Mouse (Mus musculus): Measurements from ENCODE around the gene Slc16a5. TPM values are rescaled to one million over a fixed set of nuclear protein-coding genes. Genes with fewer than 3 reads are reported as not detected.

Gene Slc16a5
- polyA plus RNA-seq (2016; fragmentation: Nextera tagmentation; extraction: Ambion mirVana) = 0.20 and 0.30 TPM in 2 replicates

GRCm38 (mm10) chr11:115462243-115462891 is at the start of gene Slc16a5:
Gene Slc16a5, plus strand, starts transcription at chr11:115462474.
- H3K27ac ChIP-seq (replicated peaks) = no peak within 1 kb of the TSS
- H3K4me1 ChIP-seq = no peaks in the 10 kb centered on the region; the same call in 1 of the 2 replicates
- H3K4me2 ChIP-seq (replicated peaks) = no peak within 1 kb of the TSS
- no peak for ATAC-seq (ENCODE audit: low FRiP score, low read depth)
- no peaks in the 10 kb centered on the region for H3K36me3 ChIP-seq
- WGBS = 82% methylated on average over 16 of the region's 16 CpGs
- H3K9me3 ChIP-seq = no peaks in the 10 kb centered on the region
- H3K9ac ChIP-seq (replicated peaks) = no peak within 1 kb of the TSS
- no peaks in the 10 kb centered on the region; the same call in 1 of the 2 replicates for H3K27me3 ChIP-seq
- H3K4me3 ChIP-seq = no peak within 1 kb of the TSS

GRCm38 (mm10) chr11:115419531-115420237 is 42.6 kb upstream of the Slc16a5 start, which contains the start of the genes Atp5h and Kctd2:
Gene Atp5h, minus strand, starts transcription at chr11:115419962.
Gene Kctd2, plus strand, starts transcription at chr11:115420128.
- Histone ChIP-seq H3K27me3 (no peaks in the 10 kb centered on the region), H3K27ac (replicated peaks) (peak within 1 kb of the TSS; percentile 76), H3K4me1 (peaks cover 30% of the 10 kb centered on the region), H3K36me3 (peaks cover 40% of the 10 kb centered on the region), H3K9ac (replicated peaks) (peak within 1 kb of the TSS; percentile 87), H3K4me2 (replicated peaks) (peak within 1 kb of the TSS; percentile 98), H3K9me3 (no peaks in the 10 kb centered on the region), H3K4me3 (peak within 1 kb of the TSS; percentile 62)
- ATAC-seq (ENCODE audit: low FRiP score, low read depth) = peak; percentile 98
- under 1% methylated on average over 40 of the region's 56 CpGs for WGBS

GRCm38 (mm10) chr11:115420336-115421190 is 41.7 kb upstream of the Slc16a5 start:
- Histone ChIP-seq H3K9ac (replicated peaks) (peak overlapping the region; percentile 87), H3K9me3 (no peaks in the 10 kb centered on the region), H3K4me1 (peaks cover 30% of the 10 kb centered on the region), H3K4me2 (replicated peaks) (peak overlapping the region; percentile 98), H3K36me3 (peaks cover 42% of the 10 kb centered on the region), H3K27me3 (no peaks in the 10 kb centered on the region), H3K4me3 (peak overlapping the region; percentile 62), H3K27ac (replicated peaks) (peak overlapping the region; percentile 76)
- peak; percentile 1 for ATAC-seq (ENCODE audit: low FRiP score, low read depth)
- 4% methylated on average over 44 of the region's 45 CpGs for WGBS

- H3K36me3 ChIP-seq = peaks cover 42% of the 10 kb centered on the region
- ATAC-seq (ENCODE audit: low FRiP score, low read depth) = no peak
- H3K27me3 ChIP-seq = no peaks in the 10 kb centered on the region
- H3K4me1 ChIP-seq = peaks cover 30% of the 10 kb centered on the region
- no peak overlapping the region for H3K27ac ChIP-seq (replicated peaks)
- 72% methylated on average over 1 of the region's 1 CpGs for WGBS
- no peaks in the 10 kb centered on the region for H3K9me3 ChIP-seq
- H3K4me3 ChIP-seq = peak overlapping the region; percentile 62
- peak overlapping the region; percentile 87 for H3K9ac ChIP-seq (replicated peaks)
- H3K4me2 ChIP-seq (replicated peaks) = peak overlapping the region; percentile 98
These were observed 40.9 kb upstream of the Slc16a5 start for GRCm38 (mm10) chr11:115421328-115421727.

- Histone ChIP-seq H3K27me3 (no peaks in the 10 kb centered on the region), H3K4me2 (replicated peaks) (peak overlapping the region; percentile 98; the same call in 1 of the 2 replicates), H3K27ac (replicated peaks) (no peak overlapping the region), H3K9me3 (no peaks in the 10 kb centered on the region), H3K9ac (replicated peaks) (no peak overlapping the region), H3K36me3 (peaks cover 38% of the 10 kb centered on the region), H3K4me3 (no peak overlapping the region), H3K4me1 (peaks cover 30% of the 10 kb centered on the region)
- no peak for ATAC-seq (ENCODE audit: low FRiP score, low read depth)
- 88% methylated on average over 16 of the region's 16 CpGs for WGBS
These were observed 40.3 kb upstream of the Slc16a5 start for GRCm38 (mm10) chr11:115421972-115422371.

GRCm38 (mm10) chr11:115423091-115423490 is 39.2 kb upstream of the Slc16a5 start:
- Histone ChIP-seq H3K9ac (replicated peaks) (no peak overlapping the region), H3K27me3 (no peaks in the 10 kb centered on the region), H3K4me2 (replicated peaks) (no peak overlapping the region), H3K36me3 (peaks cover 33% of the 10 kb centered on the region), H3K4me3 (no peak overlapping the region), H3K4me1 (peaks cover 36% of the 10 kb centered on the region), H3K27ac (replicated peaks) (no peak overlapping the region), H3K9me3 (no peaks in the 10 kb centered on the region)
- no peak for ATAC-seq (ENCODE audit: low FRiP score, low read depth)
- 96% methylated on average over 3 of the region's 3 CpGs for WGBS

- Histone ChIP-seq H3K9ac (replicated peaks) (no peak overlapping the region), H3K27me3 (no peaks in the 10 kb centered on the region), H3K4me1 (peaks cover 25% of the 10 kb centered on the region), H3K4me2 (replicated peaks) (no peak overlapping the region), H3K9me3 (no peaks in the 10 kb centered on the region), H3K36me3 (peaks cover 37% of the 10 kb centered on the region), H3K27ac (replicated peaks) (no peak overlapping the region), H3K4me3 (no peak overlapping the region)
- ATAC-seq (ENCODE audit: low FRiP score, low read depth) = no peak
- 92% methylated on average over 7 of the region's 7 CpGs for WGBS
These were observed 37.6 kb upstream of the Slc16a5 start for GRCm38 (mm10) chr11:115424666-115425065.

- WGBS = 92% methylated on average over 6 of the region's 6 CpGs
- Histone ChIP-seq H3K27ac (replicated peaks) (no peak overlapping the region), H3K4me1 (peaks cover 24% of the 10 kb centered on the region), H3K9me3 (no peaks in the 10 kb centered on the region), H3K4me3 (no peak overlapping the region), H3K4me2 (replicated peaks) (no peak overlapping the region), H3K9ac (replicated peaks) (no peak overlapping the region), H3K36me3 (peaks cover 47% of the 10 kb centered on the region), H3K27me3 (no peaks in the 10 kb centered on the region)
- ATAC-seq (ENCODE audit: low FRiP score, low read depth) = no peak
These were observed 36.6 kb upstream of the Slc16a5 start for GRCm38 (mm10) chr11:115425671-115426070.

GRCm38 (mm10) chr11:115427482-115428331 is 34.6 kb upstream of the Slc16a5 start:
- Histone ChIP-seq H3K36me3 (peaks cover 67% of the 10 kb centered on the region), H3K27me3 (no peaks in the 10 kb centered on the region), H3K4me3 (0 out of 2 replicates have a peak overlapping the region, but pooled peaks have one; percentile 1), H3K9ac (replicated peaks) (peak overlapping the region; percentile 15; the same call in 1 of the 2 replicates), H3K9me3 (no peaks in the 10 kb centered on the region), H3K4me2 (replicated peaks) (peak overlapping the region; percentile 24), H3K4me1 (peaks cover 10% of the 10 kb centered on the region), H3K27ac (replicated peaks) (peak overlapping the region; percentile 22)
- peak; percentile 73 for ATAC-seq (ENCODE audit: low FRiP score, low read depth)
- WGBS = 32% methylated on average over 20 of the region's 20 CpGs

- 85% methylated on average over 7 of the region's 7 CpGs for WGBS
- no peak for ATAC-seq (ENCODE audit: low FRiP score, low read depth)
- no peaks in the 10 kb centered on the region for H3K9me3 ChIP-seq
- peaks cover 69% of the 10 kb centered on the region for H3K36me3 ChIP-seq
- H3K27me3 ChIP-seq = no peaks in the 10 kb centered on the region
- no peak overlapping the region for H3K9ac ChIP-seq (replicated peaks)
- H3K4me1 ChIP-seq = peaks cover 10% of the 10 kb centered on the region
- no peak overlapping the region for H3K4me3 ChIP-seq
- no peak overlapping the region for H3K27ac ChIP-seq (replicated peaks)
- H3K4me2 ChIP-seq (replicated peaks) = no peak overlapping the region
These were observed 33.0 kb upstream of the Slc16a5 start for GRCm38 (mm10) chr11:115429307-115429706.

GRCm38 (mm10) chr11:115430561-115430960 is 31.7 kb upstream of the Slc16a5 start:
- Histone ChIP-seq H3K27me3 (peaks cover 9% of the 10 kb centered on the region; the same call in 1 of the 2 replicates), H3K4me2 (replicated peaks) (no peak overlapping the region), H3K27ac (replicated peaks) (no peak overlapping the region), H3K9me3 (no peaks in the 10 kb centered on the region), H3K4me3 (no peak overlapping the region), H3K36me3 (peaks cover 57% of the 10 kb centered on the region), H3K9ac (replicated peaks) (no peak overlapping the region), H3K4me1 (peaks cover 13% of the 10 kb centered on the region)
- no peak for ATAC-seq (ENCODE audit: low FRiP score, low read depth)
- 94% methylated on average over 6 of the region's 6 CpGs for WGBS
